Mouse (Mus musculus) forebrain, embryonic 14.5 days (tissue): Measurements from ENCODE around the gene Fer. TPM values are rescaled to one million over a fixed set of nuclear protein-coding genes. Genes with fewer than 3 reads are reported as not detected.
A peak's percentile ranks its signal among the peaks of the same experiment; 100 is the strongest.

Experiments used
- ATAC-seq: fragments of 200-750 bp; cut with Nextera tagmentation; 2 replicates; pipeline ENCODE4 v1.8.0; 2017; ENCODE audit warnings: mild to moderate bottlenecking, moderate library complexity
- DNase-seq: peaks from one replicate; pipeline ENCODE4 v3.0.0-alpha.2; 2015; ENCODE audit warnings: low spot score
- H3K27ac ChIP-seq: fragments of 300-500 bp; sonication (generic); 2 replicates; pipeline ENCODE4 v1.5.1; 2014; ENCODE audit warnings: low read depth, mild to moderate bottlenecking, control low read depth, low read length, moderate library complexity
- H3K27me3 ChIP-seq: fragments of 300-500 bp; sonication (generic); replicated peaks from 2 replicates; pipeline ENCODE4 v1.6.1; 2014; ENCODE audit warnings: low read length, control low read depth, mixed read lengths; ENCODE audit not compliant: control insufficient read depth, insufficient read depth
- H3K36me3 ChIP-seq: fragments of 300-500 bp; sonication (generic); 2 replicates; pipeline ENCODE4 v1.6.1; 2014; ENCODE audit warnings: low read length, control low read depth; ENCODE audit not compliant: control insufficient read depth, insufficient read depth
- H3K4me1 ChIP-seq: fragments of 300-500 bp; sonication (generic); 2 replicates; pipeline ENCODE4 v1.6.1; 2014; ENCODE audit warnings: antibody characterized with exemption, low read length, control low read depth; ENCODE audit not compliant: control insufficient read depth, insufficient read depth
- H3K4me2 ChIP-seq: fragments of 300-500 bp; sonication (generic); 2 replicates; pipeline ENCODE4 v1.6.1; 2014; ENCODE audit warnings: mild to moderate bottlenecking, control low read depth, low read length
- H3K4me3 ChIP-seq: fragments of 300-500 bp; sonication (generic); 2 replicates; pipeline ENCODE4 v1.5.1; 2014; ENCODE audit warnings: low read depth, low read length, control low read depth
- H3K9ac ChIP-seq: fragments of 300-500 bp; sonication (generic); 2 replicates; pipeline ENCODE4 v1.6.1; 2014; ENCODE audit warnings: mild to moderate bottlenecking, low read length, control low read depth, moderate library complexity
- H3K9me3 ChIP-seq: fragments of 300-500 bp; sonication (generic); replicated peaks from 2 replicates; pipeline ENCODE4 v1.6.1; 2016; ENCODE audit warnings: low read length, control low read depth, mixed read lengths; ENCODE audit not compliant: control insufficient read depth
- WGBS: fragments of 180-500 bp; shearing (Covaris S2); extraction: QIAGEN DNeasy Blood & Tissue Kit; methylation state at CpG from one replicate; pipeline ENCODE4 v1.1.7; 2014; 5-methylcytosine and 5-hydroxymethylcytosine counted together
- polyA plus RNA-seq: library from polyadenylated mRNA; unstranded; fragments of >200 nt; fragmentation: Nextera tagmentation; extraction: Ambion mirVana; gene quantifications from 2 replicates; pipeline ENCODE4 v1.2.1, GENCODE M21; 2014

The Fer gene
- polyA plus RNA-seq, 1 experiment from 2014 or later: 31.8 TPM

GRCm38 (mm10) chr17:64119697-64120288 is 256.9 kb downstream of the Fer start:
- Histone ChIP-seq H3K4me3 (no peak overlapping the region), H3K27me3 (no peaks in the 10 kb centered on the region), H3K9me3 (no peaks in the 10 kb centered on the region), H3K27ac (no peak overlapping the region), H3K4me2 (no peak overlapping the region), H3K9ac (no peak overlapping the region), H3K4me1 (no peaks in the 10 kb centered on the region), H3K36me3 (no peaks in the 10 kb centered on the region)
- DNase-seq (no peak), ATAC-seq (no peak)
- WGBS: 85% methylated on average over 5 of the region's 5 CpGs

- Histone ChIP-seq H3K27me3 (no peaks in the 10 kb centered on the region), H3K9me3 (no peaks in the 10 kb centered on the region), H3K27ac (no peak overlapping the region), H3K4me3 (no peak overlapping the region), H3K4me2 (no peak overlapping the region), H3K4me1 (no peaks in the 10 kb centered on the region), H3K36me3 (no peaks in the 10 kb centered on the region), H3K9ac (no peak overlapping the region)
- ATAC-seq (no peak), DNase-seq (no peak)
- 91% methylated on average over 11 of the region's 11 CpGs for WGBS
These were observed 259.7 kb downstream of the Fer start for GRCm38 (mm10) chr17:64122556-64122955.

- WGBS: 63% methylated on average over 3 of the region's 3 CpGs
- Histone ChIP-seq H3K9me3 (no peaks in the 10 kb centered on the region), H3K4me2 (no peak overlapping the region), H3K9ac (no peak overlapping the region), H3K4me1 (no peaks in the 10 kb centered on the region), H3K27me3 (no peaks in the 10 kb centered on the region), H3K27ac (no peak overlapping the region), H3K36me3 (no peaks in the 10 kb centered on the region), H3K4me3 (no peak overlapping the region)
- DNase-seq (no peak), ATAC-seq (no peak)
These were observed 260.9 kb downstream of the Fer start for GRCm38 (mm10) chr17:64123732-64124131.

DNA sequence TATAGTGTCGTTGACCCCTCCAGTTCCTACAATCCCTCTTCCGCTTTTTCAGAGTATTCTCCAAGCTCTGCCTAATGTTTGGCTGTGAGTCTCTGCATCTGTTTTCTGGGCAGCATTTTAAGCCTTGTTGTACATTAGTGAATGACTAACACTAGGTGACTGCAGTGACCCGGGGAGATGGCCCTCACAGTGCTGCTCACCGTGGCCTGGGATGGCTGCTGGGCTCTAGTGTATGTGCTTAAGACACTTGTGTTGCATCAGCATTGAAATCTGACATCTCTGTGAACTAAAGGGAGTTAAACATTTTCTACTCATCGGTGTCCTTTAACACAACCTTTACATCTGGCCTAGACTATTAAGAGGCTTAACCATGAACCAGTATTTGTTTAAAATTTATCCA is 264.0 kb downstream of the Fer start:
- whole genome bisulfite sequencing: 96% methylated on average over 5 of the region's 5 CpGs
- H3K4me3 ChIP-seq: no peak overlapping the region
- DNase-seq: no peak

GRCm38 (mm10) chr17:64129750-64130149 is 266.9 kb downstream of the Fer start:
- DNase-seq: peak; percentile 6
- no peak overlapping the region for H3K27ac ChIP-seq
- no peaks in the 10 kb centered on the region for H3K36me3 ChIP-seq

More for the DNA sequence above, 264.0 kb downstream of the Fer start:
- Histone ChIP-seq H3K9ac (no peak overlapping the region), H3K9me3 (no peaks in the 10 kb centered on the region), H3K4me1 (no peaks in the 10 kb centered on the region), H3K4me2 (no peak overlapping the region), H3K27ac (no peak overlapping the region), H3K27me3 (no peaks in the 10 kb centered on the region), H3K36me3 (no peaks in the 10 kb centered on the region)
- ATAC-seq: no peak

GRCm38 (mm10) chr17:64130356-64130755 is 267.5 kb downstream of the Fer start:
- DNase-seq (peak; percentile 85), ATAC-seq (peak; percentile 93)
- H3K9me3 ChIP-seq: no peaks in the 10 kb centered on the region
- H3K9ac ChIP-seq: no peak overlapping the region
- no peak overlapping the region for H3K27ac ChIP-seq
- no peak overlapping the region for H3K4me3 ChIP-seq
- H3K36me3 ChIP-seq: no peaks in the 10 kb centered on the region
- H3K4me2 ChIP-seq: no peak overlapping the region
- WGBS: 31% methylated on average over 3 of the region's 3 CpGs
- H3K27me3 ChIP-seq: no peaks in the 10 kb centered on the region
- H3K4me1 ChIP-seq: no peaks in the 10 kb centered on the region

More at GRCm38 (mm10) chr17:64129750-64130149, 266.9 kb downstream of the Fer start:
- no peaks in the 10 kb centered on the region for H3K27me3 ChIP-seq
- H3K9me3 ChIP-seq: no peaks in the 10 kb centered on the region
- ATAC-seq: no peak
- no peaks in the 10 kb centered on the region for H3K4me1 ChIP-seq
- no peak overlapping the region for H3K4me2 ChIP-seq
- 70% methylated on average over 2 of the region's 2 CpGs for WGBS
- no peak overlapping the region for H3K9ac ChIP-seq
- no peak overlapping the region for H3K4me3 ChIP-seq

GRCm38 (mm10) chr17:64132183-64132582 is 269.3 kb downstream of the Fer start:
- DNase-seq (no peak), ATAC-seq (no peak)
- H3K9ac ChIP-seq: no peak overlapping the region
- H3K9me3 ChIP-seq: no peaks in the 10 kb centered on the region
- no peaks in the 10 kb centered on the region for H3K4me1 ChIP-seq
- no peak overlapping the region for H3K4me2 ChIP-seq
- no peak overlapping the region for H3K4me3 ChIP-seq
- no peaks in the 10 kb centered on the region for H3K27me3 ChIP-seq
- no peak overlapping the region for H3K27ac ChIP-seq
- WGBS: 87% methylated on average over 6 of the region's 6 CpGs
- no peaks in the 10 kb centered on the region for H3K36me3 ChIP-seq

GRCm38 (mm10) chr17:64135941-64136650 is 273.2 kb downstream of the Fer start:
- Histone ChIP-seq H3K27ac (peak overlapping the region; percentile 24; the same call in 1 of the 2 replicates), H3K9ac (no peak overlapping the region), H3K4me1 (no peaks in the 10 kb centered on the region), H3K27me3 (no peaks in the 10 kb centered on the region), H3K36me3 (peaks cover 10% of the 10 kb centered on the region; the same call in 1 of the 2 replicates), H3K4me2 (no peak overlapping the region), H3K4me3 (no peak overlapping the region), H3K9me3 (no peaks in the 10 kb centered on the region)
- WGBS: 53% methylated on average over 8 of the region's 8 CpGs
- 0 out of 2 replicates have a peak, but pooled peaks have one; percentile 25 for ATAC-seq
- DNase-seq: peak; percentile 48

DNA sequence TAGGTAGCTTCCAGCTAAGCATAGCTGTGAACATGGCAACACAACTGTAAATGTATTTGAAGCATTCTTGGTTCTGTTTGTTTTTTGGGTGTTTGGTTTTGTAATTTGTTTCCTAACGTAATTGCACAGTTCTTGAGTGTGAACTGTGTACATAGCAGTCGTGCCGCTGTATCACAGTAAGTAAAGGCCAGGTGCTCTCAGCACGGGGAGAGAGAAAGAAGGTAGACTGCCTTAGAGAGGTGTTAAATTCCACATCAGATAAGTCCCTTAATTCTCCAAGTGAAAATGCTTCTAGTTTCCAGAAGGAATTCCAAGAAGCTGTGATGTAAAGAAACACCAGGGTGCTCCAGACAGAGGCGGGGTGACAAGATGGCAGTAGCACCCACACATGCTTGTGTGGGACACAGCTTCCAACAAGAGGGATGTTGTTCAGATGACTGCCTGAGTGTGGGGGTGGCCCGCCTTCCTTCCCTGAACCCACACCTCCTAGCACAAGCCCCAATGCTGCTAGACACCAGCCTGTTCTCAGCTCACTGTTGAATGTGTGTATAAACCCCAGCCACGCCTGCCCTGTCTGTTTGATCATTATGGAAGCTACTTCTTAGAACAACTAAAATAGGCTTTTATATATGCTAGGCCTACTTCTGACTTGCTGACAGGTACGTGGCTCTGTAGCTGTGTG is 275.3 kb downstream of the Fer start:
- peaks cover 10% of the 10 kb centered on the region; the same call in 1 of the 2 replicates for H3K36me3 ChIP-seq
- H3K4me2 ChIP-seq: no peak overlapping the region
- H3K27ac ChIP-seq: no peak overlapping the region
- WGBS: 94% methylated on average over 8 of the region's 8 CpGs
- H3K27me3 ChIP-seq: no peaks in the 10 kb centered on the region
- H3K9ac ChIP-seq: no peak overlapping the region
- H3K9me3 ChIP-seq: no peaks in the 10 kb centered on the region
- H3K4me3 ChIP-seq: no peak overlapping the region
- ATAC-seq: no peak
- DNase-seq: no peak
- H3K4me1 ChIP-seq: no peaks in the 10 kb centered on the region
